Mouse (Mus musculus): Measurements from ENCODE around the gene Gm19935. TPM values are rescaled to one million over a fixed set of nuclear protein-coding genes. Genes with fewer than 3 reads are reported as not detected.

Gene Gm19935
- total RNA-seq, 2 experiments from 2014 or later, result not detected

Other genes starting within 250 kb of the Gm19935 start
- gene Chd9, start 11.0 kb upstream of the Gm19935 start, total RNA-seq (2015; ENCODE audit: low replicate concordance), result 47.5 and 64.2 TPM in 2 replicates
- gene Chd9, start 11.0 kb upstream of the Gm19935 start, total RNA-seq (2017; ENCODE audit: low replicate concordance), result 49.6 and 56.0 TPM in 2 replicates

All from erythroblast, adult 5-6 weeks (primary cell).